Mouse (Mus musculus) CH12.LX (cell line): Measurements from ENCODE around the gene Ddah1. TPM values are rescaled to one million over a fixed set of nuclear protein-coding genes. Genes with fewer than 3 reads are reported as not detected.

Source experiments
- DNase-seq: peaks from one replicate; pipeline ENCODE4 v3.0.0-alpha.2; 2013; ENCODE audit errors: extremely low read depth
- H3K27ac ChIP-seq: 2 replicates; pipeline ENCODE4 v1.5.1; 2012; ENCODE audit warnings: low read depth, mild to moderate bottlenecking, control low read depth, moderate library complexity; ENCODE audit not compliant: insufficient read depth
- H3K27me3 ChIP-seq: replicated peaks from 2 replicates; pipeline ENCODE3; 2012; ENCODE audit warnings: inconsistent platforms
- H3K36me3 ChIP-seq, 2 experiments: replicated peaks in 1 of 2; 2 replicates each; pipeline versions ENCODE3 to v1.6.1; 2012; ENCODE audit warnings: inconsistent platforms in 1 of 2, low read length in 1 of 2, mild to moderate bottlenecking in 1 of 2, mixed read lengths in 1 of 2, moderate library complexity in 1 of 2; ENCODE audit not compliant: control insufficient read depth in 1 of 2, insufficient read depth in 1 of 2
- H3K4me1 ChIP-seq, 2 experiments: 2 replicates each; pipeline ENCODE4 v1.6.1; 2012; ENCODE audit warnings: inconsistent platforms in 1 of 2, moderate library complexity in 1 of 2; ENCODE audit not compliant: insufficient read depth in 2 of 2, control insufficient read depth in 1 of 2
- H3K4me2 ChIP-seq: 2 replicates; pipeline ENCODE4 v1.6.1; 2012; ENCODE audit warnings: low read depth, mild to moderate bottlenecking, control low read depth; ENCODE audit not compliant: poor library complexity, insufficient read depth, severe bottlenecking
- H3K4me3 ChIP-seq, 3 experiments: fragments of 150-350 bp in 1 of 3; sonication (generic) in 1 of 3; replicated peaks in 1 of 3; 2 replicates each; pipeline versions ENCODE3 to v1.5.1; 2011 to 2012; ENCODE audit warnings: low read depth in 2 of 3, low read length in 2 of 3, mild to moderate bottlenecking in 2 of 3, moderate library complexity in 2 of 3, control low read depth in 1 of 3, improper control_type of control experiment in 1 of 3, inconsistent platforms in 1 of 3, mixed read lengths in 1 of 3; ENCODE audit not compliant: poor library complexity in 1 of 3
- H3K79me2 ChIP-seq: replicated peaks from 2 replicates; pipeline ENCODE4 v1.6.1; 2012; ENCODE audit warnings: mild to moderate bottlenecking, moderate library complexity; ENCODE audit not compliant: control insufficient read depth, poor library complexity, insufficient read depth, severe bottlenecking; ENCODE audit errors: extremely low read depth
- H3K9ac ChIP-seq: 2 replicates; pipeline ENCODE4 v1.6.1; 2012; ENCODE audit warnings: low read depth, mild to moderate bottlenecking, control low read depth, moderate library complexity; ENCODE audit not compliant: insufficient read depth
- H3K9me3 ChIP-seq: replicated peaks from 2 replicates; pipeline ENCODE3; 2012; ENCODE audit warnings: low read length, inconsistent platforms, mixed read lengths
- CHD1 ChIP-seq: IDR thresholded peaks from 2 replicates; pipeline ENCODE4 v1.6.1; 2012; ENCODE audit warnings: low read depth, low read length, improper control_type of control experiment, inconsistent platforms
- CTCF ChIP-seq, 2 experiments: IDR thresholded peaks in 1 of 2; conservative IDR thresholded peaks in 1 of 2; 2 replicates each; pipeline ENCODE4 v1.5.1; 2011 to 2012; ENCODE audit warnings: low read depth in 2 of 2, low read length in 2 of 2, improper control_type of control experiment in 1 of 2, inconsistent platforms in 1 of 2, mild to moderate bottlenecking in 1 of 2, moderate library complexity in 1 of 2
- E2F4 ChIP-seq: IDR thresholded peaks from 2 replicates; pipeline ENCODE4 v1.6.1; 2011; ENCODE audit warnings: low read depth, low read length, improper control_type of control experiment; ENCODE audit not compliant: insufficient replicate concordance
- ELF1 ChIP-seq: IDR thresholded peaks from 2 replicates; pipeline ENCODE4 v1.6.1; 2014; ENCODE audit warnings: low read depth, mild to moderate bottlenecking, inconsistent platforms, low read length, improper control_type of control experiment
- GABPA ChIP-seq: IDR thresholded peaks from 2 replicates; pipeline ENCODE4 v1.6.1; 2012; ENCODE audit warnings: low read depth, low read length, improper control_type of control experiment, inconsistent platforms; ENCODE audit not compliant: insufficient replicate concordance
- HCFC1 ChIP-seq: IDR thresholded peaks from 2 replicates; pipeline ENCODE4 v1.6.1; 2012; ENCODE audit warnings: low read depth, mild to moderate bottlenecking, inconsistent platforms, low read length, improper control_type of control experiment
- IRF4 ChIP-seq: IDR thresholded peaks from 2 replicates; pipeline ENCODE4 v1.6.1; 2014; ENCODE audit warnings: low read depth, mild to moderate bottlenecking, inconsistent platforms, low read length, improper control_type of control experiment
- KAT2A ChIP-seq: IDR thresholded peaks from 2 replicates; pipeline ENCODE4 v1.6.1; 2012; ENCODE audit warnings: low read length, improper control_type of control experiment, inconsistent platforms; ENCODE audit not compliant: insufficient replicate concordance
- MAFK ChIP-seq: IDR thresholded peaks from 2 replicates; pipeline ENCODE4 v1.6.1; 2011; ENCODE audit warnings: low read length, improper control_type of control experiment; ENCODE audit not compliant: insufficient replicate concordance
- MAX ChIP-seq: IDR thresholded peaks from 2 replicates; pipeline ENCODE4 v1.6.1; 2011; ENCODE audit warnings: low read length, improper control_type of control experiment
- MXI1 ChIP-seq: IDR thresholded peaks from 2 replicates; pipeline ENCODE4 v1.6.1; 2011; ENCODE audit warnings: mild to moderate bottlenecking, low read depth, low read length, improper control_type of control experiment
- MYC ChIP-seq: IDR thresholded peaks from 2 replicates; pipeline ENCODE4 v1.6.1; 2011; ENCODE audit warnings: low read depth, mild to moderate bottlenecking, improper control_type of control experiment, low read length
- NELFE ChIP-seq: IDR thresholded peaks from 2 replicates; pipeline ENCODE4 v1.6.1; 2011; ENCODE audit warnings: low read depth, low read length, improper control_type of control experiment
- NRF1 ChIP-seq: IDR thresholded peaks from 2 replicates; pipeline ENCODE4 v1.6.1; 2014; ENCODE audit warnings: low read depth, mild to moderate bottlenecking, inconsistent platforms, low read length, improper control_type of control experiment, moderate library complexity
- PAX5 ChIP-seq: IDR thresholded peaks from 2 replicates; pipeline ENCODE4 v1.6.1; 2012; ENCODE audit warnings: low read length, inconsistent platforms, mixed read lengths
- RAD21 ChIP-seq: IDR thresholded peaks from 2 replicates; pipeline ENCODE4 v1.6.1; 2011; ENCODE audit warnings: low read depth, mild to moderate bottlenecking, low read length, improper control_type of control experiment, moderate library complexity
- RCOR1 ChIP-seq: conservative IDR thresholded peaks from 2 replicates; pipeline ENCODE4 v1.6.1; 2012; ENCODE audit warnings: low read depth, mild to moderate bottlenecking, inconsistent platforms, low read length, improper control_type of control experiment
- SIN3A ChIP-seq: IDR thresholded peaks from 2 replicates; pipeline ENCODE4 v1.6.1; 2012; ENCODE audit warnings: low read length, improper control_type of control experiment, inconsistent platforms
- SMC3 ChIP-seq: IDR thresholded peaks from 2 replicates; pipeline ENCODE4 v1.6.1; 2011; ENCODE audit warnings: low read depth, low read length, improper control_type of control experiment
- TBP ChIP-seq: conservative IDR thresholded peaks from 2 replicates; pipeline ENCODE4 v1.6.1; 2011; ENCODE audit warnings: low read depth, low read length, improper control_type of control experiment
- USF1 ChIP-seq: IDR thresholded peaks from 2 replicates; pipeline ENCODE4 v1.6.1; 2014; ENCODE audit warnings: low read depth, mild to moderate bottlenecking, inconsistent platforms, low read length, improper control_type of control experiment
- USF2 ChIP-seq: conservative IDR thresholded peaks from 2 replicates; pipeline ENCODE4 v1.6.1; 2011; ENCODE audit warnings: low read depth, low read length, improper control_type of control experiment
- ZC3H11A ChIP-seq: IDR thresholded peaks from 2 replicates; pipeline ENCODE4 v1.6.1; 2012; ENCODE audit warnings: low read depth, mild to moderate bottlenecking, inconsistent platforms, low read length, improper control_type of control experiment
- ZMIZ1 ChIP-seq: IDR thresholded peaks from 2 replicates; pipeline ENCODE4 v1.6.1; 2012; ENCODE audit warnings: low read depth, mild to moderate bottlenecking, inconsistent platforms, low read length, improper control_type of control experiment
- dilution Hi-C: fragments of 300-500 bp; cut with MboI; formaldehyde crosslinking; loops from 2 replicates; pipeline ENCODE4 v1.14.3; 2020; ENCODE audit warnings: low sequenced_read_pairs; ENCODE audit not compliant: extremely low pct_unique_long_range_greater_than_20kb, extremely low pct_ligation_motif_present
- in situ Hi-C: fragments of 300-500 bp; cut with MboI; formaldehyde crosslinking; loops from 3 replicates; pipeline ENCODE4 v1.14.3; 2019; ENCODE audit warnings: low sequenced_read_pairs, low pct_ligation_motif_present, low pct_unique_long_range_greater_than_20kb, mixed read lengths
- polyA plus RNA-seq: library from polyadenylated mRNA; unstranded; fragments of >175 nt; gene quantifications from 2 replicates; pipeline ENCODE4 v1.2.1, GENCODE M21; 2012; ENCODE audit warnings: low read depth; ENCODE audit not compliant: insufficient read length
- total RNA-seq, 2 experiments: library from RNA; depleted of rRNA; stranded (reverse); fragments of 300-350 nt in 1 of 2; fragments of >200 nt in 1 of 2; gene quantifications; 2 replicates each; pipeline ENCODE4 v1.2.3; 2012 to 2014

The Ddah1 gene
- not detected in 2 replicates for total RNA-seq (2012; rRNA removed)
- not detected in 2 replicates for total RNA-seq (2014; rRNA removed)
- not detected in 2 replicates for polyA plus RNA-seq

DNA sequence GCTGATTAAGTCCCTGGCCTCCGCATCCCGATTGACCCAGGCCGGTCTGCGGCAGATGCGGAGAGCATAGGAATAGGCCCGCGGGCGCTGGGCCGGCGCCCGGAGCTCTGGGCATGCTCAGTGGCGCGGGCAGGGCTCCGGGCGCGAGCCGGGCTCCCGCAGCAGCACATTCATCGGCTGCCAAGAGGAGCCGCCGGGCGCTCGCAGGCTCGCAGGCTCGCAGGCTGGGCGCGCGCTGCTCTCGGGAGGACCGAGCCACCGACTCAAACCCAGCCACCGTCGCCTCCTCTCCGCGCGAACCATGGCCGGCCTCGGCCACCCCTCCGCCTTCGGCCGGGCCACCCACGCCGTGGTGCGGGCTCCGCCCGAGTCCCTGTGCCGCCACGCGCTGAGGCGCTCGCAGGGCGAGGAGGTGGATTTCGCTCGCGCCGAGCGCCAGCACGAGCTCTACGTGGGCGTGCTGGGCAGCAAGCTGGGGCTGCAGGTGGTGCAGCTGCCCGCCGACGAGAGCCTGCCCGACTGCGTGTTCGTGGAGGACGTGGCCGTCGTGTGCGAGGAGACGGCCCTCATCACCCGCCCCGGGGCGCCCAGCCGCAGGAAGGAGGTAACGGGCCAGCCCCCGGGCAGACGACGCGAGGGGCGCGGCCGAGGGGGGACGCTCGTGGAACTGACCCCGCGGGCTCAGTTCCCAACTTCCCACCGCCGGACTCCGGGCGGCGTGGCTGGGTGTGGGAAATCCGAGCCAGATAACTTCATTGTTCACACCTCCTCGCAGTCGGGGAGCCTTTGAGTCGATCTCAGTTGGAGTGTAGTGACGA is at the start of gene Ddah1:
TSS of gene Ddah1 (plus strand) at position 115 of the 818 bp plus-strand sequence.
- no peak within 1 kb of the TSS for H3K4me3 ChIP-seq
- peaks cover 2% of the 10 kb centered on the region for H3K9me3 ChIP-seq
- H3K27ac ChIP-seq: no peak within 1 kb of the TSS
- in situ Hi-C loops: no loop called here
- H3K36me3 ChIP-seq: no peaks in the 10 kb centered on the region
- no peak for TF ChIP-seq ELF1
- TF ChIP-seq RAD21: no peak
- no peak for TF ChIP-seq MAX
- no peak for TF ChIP-seq SIN3A
- no peak for TF ChIP-seq NELFE
- no peak for TF ChIP-seq USF2
- no peak for TF ChIP-seq TBP
- TF ChIP-seq USF1: no peak
- TF ChIP-seq MAFK: no peak
- TF ChIP-seq MXI1: no peak
- no peak for TF ChIP-seq MYC
- no peak for TF ChIP-seq RCOR1
- TF ChIP-seq E2F4: no peak
- no peak for TF ChIP-seq PAX5
- no peak for TF ChIP-seq SMC3
- TF ChIP-seq NRF1: no peak
- TF ChIP-seq CHD1: no peak
- H3K9ac ChIP-seq: no peak within 1 kb of the TSS
- no peaks in the 10 kb centered on the region for H3K79me2 ChIP-seq
- H3K27me3 ChIP-seq: no peaks in the 10 kb centered on the region
- peaks cover 0 to 17% of the 10 kb centered on the region in 2 experiments; a peak in 2 of 4 replicates for H3K4me1 ChIP-seq
- dilution Hi-C loops: no loop called here
- H3K4me2 ChIP-seq: no peak within 1 kb of the TSS
- no peak for DNase-seq

DNA sequence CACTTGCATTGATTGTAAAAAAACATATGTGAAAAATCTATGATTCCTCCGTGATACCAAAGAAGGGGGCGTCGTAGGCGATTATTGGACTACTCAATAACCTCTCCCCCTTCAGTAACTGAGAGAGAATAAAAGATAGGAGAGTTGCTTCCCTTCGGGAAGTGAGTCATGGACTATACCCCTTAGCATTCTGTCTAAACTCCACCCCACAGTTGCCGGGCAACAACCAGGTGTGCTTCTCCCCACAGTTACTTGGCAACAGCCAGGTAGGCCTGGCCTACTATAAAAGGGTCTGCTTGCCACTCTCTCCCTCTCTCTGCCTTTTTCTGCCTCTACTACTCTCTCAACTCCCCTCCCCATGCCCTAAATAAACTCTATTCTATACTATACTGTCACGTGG is 42.6 kb upstream of the Ddah1 start:
- Histone ChIP-seq H3K9me3 (no peaks in the 10 kb centered on the region), H3K27me3 (no peaks in the 10 kb centered on the region), H3K9ac (no peak overlapping the region), H3K79me2 (no peaks in the 10 kb centered on the region), H3K4me3 (no peak overlapping the region), H3K4me1 (peaks cover 2 to 12% of the 10 kb centered on the region in 2 experiments; a peak in 2 of 4 replicates), H3K36me3 (no peaks in the 10 kb centered on the region), H3K4me2 (no peak overlapping the region), H3K27ac (no peak overlapping the region)
- in situ Hi-C loops: no loop called here
- DNase-seq: no peak
- dilution Hi-C loops: no loop called here
- TF ChIP-seq RCOR1 (no peak), USF1 (no peak), IRF4 (no peak), E2F4 (no peak), CTCF (conservative IDR thresholded peaks at IDR 0.05 in 1 of 2, IDR thresholded peaks at IDR 0.05 in 1 of 2; ENCODE audit: low read depth in 2 of 2, low read length in 2 of 2) (no peak), MAX (no peak), ZC3H11A (no peak), ZMIZ1 (no peak), MYC (no peak), GABPA (no peak), KAT2A (no peak), MXI1 (no peak), ELF1 (no peak), HCFC1 (no peak)
